Mouse (Mus musculus): ENCODE measurements at regions not wholly inside any gene's neighbourhood (a gene's known extent, or its start where the extent isn't known, plus 50 kb on each side); places are given as distances from the start of the nearest gene placed in this dataset.
A peak's percentile ranks its signal among the peaks of the same experiment; 100 is the strongest.

GRCm38 (mm10) chr10:6053207-6053606 is 131.0 kb upstream of the Rgs17 start:
- DNase-seq (ENCODE audit: inconsistent age in 2 of 2, low spot score in 1 of 2), result no peak

DNA sequence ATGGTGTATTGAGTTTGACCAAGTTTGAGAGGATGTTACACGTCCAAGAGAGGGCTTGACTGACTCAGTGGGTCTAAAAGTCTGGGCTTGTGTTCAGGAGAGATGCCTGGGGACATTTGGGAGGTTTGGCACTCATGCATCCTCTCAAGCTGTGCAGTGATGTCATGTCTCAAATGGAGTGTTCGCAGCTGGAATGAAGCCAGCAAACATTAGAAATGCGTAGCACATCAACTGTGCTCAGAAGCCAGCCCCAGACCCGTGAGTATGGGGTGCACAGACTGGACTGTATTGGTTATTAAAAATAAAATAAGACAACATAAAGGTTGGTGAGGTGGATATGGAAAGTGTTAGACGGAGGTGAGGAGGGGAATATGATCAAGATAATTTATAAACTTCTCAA is 121.2 kb upstream of the Rgs17 start:
- DNase-seq (ENCODE audit: inconsistent age in 2 of 2, low spot score in 1 of 2), result no peak

DNA sequence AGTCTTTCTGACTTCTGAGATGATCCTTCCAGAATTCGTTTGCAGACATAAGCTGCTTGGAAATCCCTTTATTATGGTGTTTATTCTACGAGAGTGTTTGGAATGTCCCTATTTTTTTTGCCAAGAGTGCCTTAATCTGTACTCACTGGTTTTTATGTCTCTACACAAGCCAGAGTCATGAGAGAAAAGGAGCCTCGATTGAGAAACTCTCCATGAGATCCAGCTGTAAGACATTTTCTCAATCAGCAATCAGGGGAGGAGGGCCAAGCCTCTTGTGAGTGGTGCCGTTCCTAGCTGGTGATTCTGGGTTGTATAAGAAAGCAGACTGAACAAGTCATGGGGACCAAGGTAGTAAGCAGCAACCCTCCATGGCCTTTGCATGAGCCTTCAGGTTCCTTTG is 117.6 kb upstream of the Rgs17 start:
- no peak for DNase-seq (ENCODE audit: inconsistent age in 2 of 2, low spot score in 1 of 2)

DNA sequence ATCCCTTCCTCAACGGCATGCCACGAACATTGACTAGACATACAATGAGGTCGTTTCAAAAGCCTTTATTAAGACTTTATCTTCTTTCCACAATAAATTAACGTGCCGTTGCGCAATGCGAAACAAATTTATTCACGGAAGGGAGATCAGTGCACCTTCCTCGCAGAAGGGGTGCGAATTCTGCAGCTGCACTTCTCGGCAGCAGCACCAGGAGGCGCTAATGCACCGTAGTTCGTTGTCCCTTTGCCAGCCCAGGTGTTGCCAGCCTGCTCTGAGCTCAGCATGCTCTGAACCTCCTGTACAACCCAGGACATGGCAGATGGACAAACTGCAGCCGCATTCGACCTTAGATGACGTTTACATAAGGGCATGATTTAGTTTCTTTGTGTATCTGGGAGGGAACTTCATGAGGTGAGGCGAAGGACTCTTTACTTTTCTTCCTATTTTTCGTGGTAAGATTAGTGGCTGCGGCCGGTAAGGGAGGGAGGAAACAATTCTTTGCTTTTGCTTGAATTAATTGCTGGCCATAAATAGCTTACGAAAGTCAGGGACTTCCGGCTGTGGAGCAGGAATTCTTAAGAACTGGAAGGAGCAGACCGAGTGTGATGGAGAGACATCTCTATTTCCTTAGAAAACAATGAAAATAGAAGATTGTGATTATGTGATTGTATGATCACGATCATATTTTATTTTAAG is 113.7 kb upstream of the Rgs17 start:
- peak; percentile 38 to 82 for DNase-seq (ENCODE audit: inconsistent age in 2 of 2, low spot score in 1 of 2)

DNA sequence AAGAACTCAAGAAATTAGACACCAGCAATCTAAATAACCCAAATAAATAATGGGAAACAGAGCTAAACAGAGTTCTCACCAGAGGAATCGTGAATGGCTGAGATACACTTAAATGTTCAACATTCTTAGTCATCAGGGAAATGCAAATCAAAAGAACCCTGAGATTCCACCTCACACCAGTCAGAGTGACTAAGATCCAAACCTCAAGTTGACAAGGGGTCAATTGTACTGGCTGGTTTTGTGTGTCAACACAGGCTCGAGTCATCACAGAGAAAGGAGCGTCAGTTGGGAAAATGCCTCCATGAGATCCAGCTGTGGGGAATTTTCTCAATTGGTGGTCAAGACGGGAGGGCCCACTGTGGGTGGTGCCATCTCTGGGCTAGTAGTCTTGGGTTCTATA is 110.3 kb upstream of the Rgs17 start:
- DNase-seq (ENCODE audit: inconsistent age in 2 of 2, low spot score in 1 of 2), result no peak

GRCm38 (mm10) chr10:6027551-6027950 is 105.4 kb upstream of the Rgs17 start:
- DNase-seq (ENCODE audit: inconsistent age in 2 of 2, low spot score in 1 of 2), result no peak

GRCm38 (mm10) chr10:6026317-6026716 is 104.1 kb upstream of the Rgs17 start:
- DNase-seq (ENCODE audit: inconsistent age in 2 of 2, low spot score in 1 of 2), result no peak

DNA sequence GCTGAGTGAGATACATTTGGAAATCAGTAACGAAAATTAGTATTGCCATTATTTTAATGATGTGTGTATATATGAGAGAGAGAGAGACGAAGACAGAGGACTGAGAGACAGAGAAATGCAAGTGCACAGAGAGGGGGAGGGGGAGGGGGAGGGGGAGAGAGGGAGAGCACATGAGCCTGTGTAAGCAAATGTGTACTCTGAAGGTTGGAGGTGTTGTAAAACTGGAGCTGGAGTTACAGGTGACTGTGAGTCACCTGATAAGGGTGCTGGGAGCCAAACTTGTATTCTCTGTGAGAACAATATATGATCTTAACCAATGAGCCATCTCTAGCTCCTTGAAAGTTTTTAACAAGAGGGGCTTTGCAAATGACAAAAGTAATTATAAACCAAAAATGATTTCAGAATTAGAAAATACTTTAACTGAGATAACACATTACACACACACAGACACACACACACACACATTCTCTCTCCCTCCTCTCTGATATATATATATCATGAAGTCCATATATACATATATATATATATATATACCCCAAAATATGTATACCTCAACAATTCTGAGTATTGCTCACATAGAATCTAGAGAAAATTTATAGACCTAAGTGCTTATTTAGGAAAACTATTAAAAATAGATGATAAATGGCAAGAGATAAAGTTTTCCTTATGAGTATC is 100.5 kb upstream of the Rgs17 start:
- no peak for DNase-seq (ENCODE audit: inconsistent age in 2 of 2, low spot score in 1 of 2)

GRCm38 (mm10) chr10:6020944-6021684 is 98.9 kb upstream of the Rgs17 start:
- DNase-seq (ENCODE audit: inconsistent age in 2 of 2, low spot score in 1 of 2), result no peak

DNA sequence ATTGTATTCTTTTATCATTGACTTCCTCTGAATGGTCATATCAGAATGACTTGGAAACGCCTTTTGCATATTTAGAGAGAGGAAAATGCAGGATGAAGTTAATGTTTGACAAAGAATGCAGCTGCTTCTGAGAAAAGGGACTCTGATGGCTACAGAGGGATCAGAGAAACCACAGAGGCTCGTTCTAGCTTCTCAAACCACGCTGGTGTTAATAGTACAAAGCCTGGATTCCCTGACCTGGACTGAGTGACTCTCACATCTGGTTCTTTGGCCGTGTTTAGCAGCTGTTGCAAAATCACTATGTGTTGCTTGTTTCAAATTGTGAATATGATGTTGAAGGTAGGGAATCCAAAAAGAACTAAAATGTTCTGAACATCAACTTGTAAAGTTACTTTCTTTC is 91.5 kb upstream of the Rgs17 start:
- DNase-seq (ENCODE audit: inconsistent age in 2 of 2, low spot score in 1 of 2), result no peak

DNA sequence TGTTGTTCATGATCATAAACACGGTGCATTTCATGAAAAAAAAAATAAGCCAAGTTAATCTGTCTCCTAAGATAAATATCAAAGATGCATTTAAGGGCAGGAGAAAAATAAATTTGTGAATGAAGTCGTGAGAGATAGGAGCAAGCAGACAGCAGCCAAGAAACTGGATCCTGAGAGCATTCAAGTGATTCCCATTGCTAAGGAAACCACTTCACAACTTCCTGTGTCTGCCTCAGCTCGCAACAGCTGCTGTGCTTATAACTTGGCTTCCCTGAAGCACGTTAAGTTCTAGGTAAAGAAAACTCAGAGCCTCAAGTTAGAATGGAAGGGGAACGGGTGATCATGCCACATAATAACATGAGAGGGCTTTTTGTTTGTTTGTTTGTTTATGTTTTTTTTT is 89.3 kb upstream of the Rgs17 start:
- no peak for DNase-seq (ENCODE audit: inconsistent age in 2 of 2, low spot score in 1 of 2)

GRCm38 (mm10) chr10:6011029-6011428 is 88.8 kb upstream of the Rgs17 start:
- DNase-seq (ENCODE audit: inconsistent age in 2 of 2, low spot score in 1 of 2), result no peak

GRCm38 (mm10) chr10:6007238-6007972 is 85.2 kb upstream of the Rgs17 start:
- DNase-seq (ENCODE audit: inconsistent age in 2 of 2, low spot score in 1 of 2), result no peak

DNA sequence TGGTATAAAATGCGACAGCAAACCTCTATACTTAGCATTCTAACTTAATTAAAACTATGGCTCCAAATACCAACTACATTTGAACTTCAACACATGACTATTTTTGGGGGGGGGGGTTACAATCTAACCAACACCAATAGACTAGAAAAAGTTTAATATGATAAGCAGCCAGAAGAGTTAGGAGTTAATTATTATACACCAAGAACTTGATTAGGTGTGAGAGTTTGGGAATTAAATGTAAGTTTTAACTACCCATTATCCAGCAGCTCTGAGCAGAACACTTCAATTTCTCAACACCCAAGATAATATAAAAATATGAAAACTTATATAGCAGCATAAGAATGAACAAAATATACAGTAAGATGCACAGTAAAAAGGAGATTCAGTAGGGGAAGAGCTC is 59.2 kb upstream of the Rgs17 start:
- no peak for DNase-seq (ENCODE audit: inconsistent age in 2 of 2, low spot score in 1 of 2)

DNA sequence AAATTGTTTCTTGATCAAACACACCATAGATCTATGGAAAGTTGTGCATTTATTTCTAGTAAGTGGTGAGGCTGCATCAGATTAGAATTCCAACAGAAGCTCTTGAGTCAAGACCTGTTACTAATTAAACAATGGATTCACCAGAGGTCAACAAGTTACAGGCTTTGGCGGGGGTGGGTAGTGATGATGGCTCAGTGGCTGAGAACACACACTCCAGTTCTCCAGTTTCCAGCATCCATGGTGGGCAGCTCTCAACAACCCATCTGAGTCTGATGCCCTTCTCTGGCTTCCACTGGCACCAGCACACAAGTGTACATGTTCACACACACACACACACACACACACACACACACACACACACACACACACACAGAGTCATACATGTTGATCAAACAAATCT is 56.3 kb upstream of the Rgs17 start:
- no peak for DNase-seq (ENCODE audit: inconsistent age in 2 of 2, low spot score in 1 of 2)

All from adrenal gland, adult (tissue).